Mouse (Mus musculus) liver, adult 2 months (tissue): ENCODE measurements around the gene Esrra.

Experiments
- CTCF ChIP-seq: fragments of 200-500 bp; IDR thresholded peaks from 2 replicates; pipeline ENCODE4 v1.5.1; 2011; ENCODE audit warnings: low read depth, low read length, control low read depth
- POLR2A ChIP-seq: fragments of 200-500 bp; IDR thresholded peaks from 2 replicates; pipeline ENCODE4 v1.6.1; 2011; ENCODE audit warnings: low read length, control low read depth; ENCODE audit not compliant: insufficient read depth; ENCODE audit errors: extremely low read depth

DNA sequence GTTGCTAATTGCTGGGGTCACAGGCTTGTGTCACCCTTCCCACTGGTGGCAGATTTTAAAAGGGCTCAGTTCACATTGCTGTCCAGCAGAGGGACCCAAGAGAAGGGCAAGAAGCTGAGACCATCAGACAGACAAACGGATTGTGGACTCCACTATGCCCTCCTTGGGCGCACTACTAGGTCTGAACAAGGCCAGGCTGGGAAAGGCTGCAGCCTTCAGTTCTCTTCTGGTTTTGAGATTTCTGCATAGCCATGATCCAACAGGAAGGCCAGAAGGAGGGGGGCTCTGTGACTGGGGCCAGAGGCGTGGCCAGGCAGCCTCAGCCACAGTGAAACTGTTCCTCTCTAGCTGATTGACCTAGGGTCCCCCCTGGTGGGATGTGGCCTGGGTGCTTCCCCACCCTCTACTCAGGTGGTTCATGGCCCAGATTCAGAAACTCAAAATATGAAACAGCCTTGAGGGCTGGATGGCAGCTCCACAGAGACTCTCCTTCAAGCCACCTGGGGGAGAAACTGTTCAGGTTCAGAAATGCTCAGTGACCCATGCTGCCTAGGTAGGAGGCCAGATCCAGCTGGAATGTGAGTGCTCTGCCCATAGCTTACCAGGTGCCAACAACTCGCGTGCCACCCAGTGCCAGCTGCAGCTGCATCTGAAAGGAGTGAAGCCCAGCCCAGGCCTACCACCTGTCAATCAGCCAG lies 49.9 kb downstream of the Esrra start:
- TF ChIP-seq CTCF, result peak; percentile 70
- no peak for TF ChIP-seq POLR2A
